Mouse (Mus musculus) T-helper 17 cell (primary cell): Measurements from ENCODE around the gene Ghitm.

Source experiments
- in situ Hi-C, 2 experiments: fragments of 300-600 bp; cut with MboI, MseI; formaldehyde crosslinking; loops; 1 replicate in 1 of 2; 2 replicates in 1 of 2; pipeline ENCODE4 v1.15.1; 2025; ENCODE audit warnings: high pct_unique_total_duplicates in 2 of 2

The Ghitm gene

DNA sequence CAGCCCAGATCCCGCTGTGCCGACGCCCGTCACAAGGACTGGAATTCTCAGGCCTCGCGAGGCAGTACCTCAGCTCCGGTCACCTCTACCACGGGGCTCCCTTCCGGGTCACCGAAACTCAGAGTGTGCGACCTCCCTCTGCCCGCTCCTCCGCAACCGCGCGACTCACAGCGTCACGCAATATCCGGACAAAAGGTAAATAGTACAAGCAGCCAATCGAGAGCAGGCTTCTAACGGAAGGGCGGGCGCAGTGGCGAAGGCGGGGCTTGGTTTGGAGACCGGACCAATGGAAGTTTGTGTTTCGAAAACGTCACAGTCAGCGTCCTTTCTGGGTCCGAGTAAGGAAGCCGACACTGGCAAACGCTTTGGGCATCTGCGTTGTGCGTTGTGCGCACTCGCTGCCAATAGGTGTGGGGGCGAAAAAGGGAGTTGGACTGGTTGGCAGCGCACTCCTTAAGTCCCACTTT lies at the start of gene Ghitm:
TSS of gene Ghitm (minus strand) at position 146 of the 467 bp plus-strand sequence.
- in situ Hi-C loops: loop anchor here in 1 of 2 experiments (10.0 kb wide), 1 partner anchor 180 kb away; no protein-coding TSS in a partner anchor

- in situ Hi-C loops: no loop called here
Observed at GRCm38 (mm10) chr14:37184871-37185270, 49.8 kb upstream of the Ghitm start.

- in situ Hi-C loops: no loop called here
Observed at GRCm38 (mm10) chr14:37174484-37174883, 39.4 kb upstream of the Ghitm start.

GRCm38 (mm10) chr14:37165266-37165926 lies 30.3 kb upstream of the Ghitm start:
- in situ Hi-C loops: no loop called here

- in situ Hi-C loops: no loop called here
Observed at GRCm38 (mm10) chr14:37164392-37165032, 29.4 kb upstream of the Ghitm start.

DNA sequence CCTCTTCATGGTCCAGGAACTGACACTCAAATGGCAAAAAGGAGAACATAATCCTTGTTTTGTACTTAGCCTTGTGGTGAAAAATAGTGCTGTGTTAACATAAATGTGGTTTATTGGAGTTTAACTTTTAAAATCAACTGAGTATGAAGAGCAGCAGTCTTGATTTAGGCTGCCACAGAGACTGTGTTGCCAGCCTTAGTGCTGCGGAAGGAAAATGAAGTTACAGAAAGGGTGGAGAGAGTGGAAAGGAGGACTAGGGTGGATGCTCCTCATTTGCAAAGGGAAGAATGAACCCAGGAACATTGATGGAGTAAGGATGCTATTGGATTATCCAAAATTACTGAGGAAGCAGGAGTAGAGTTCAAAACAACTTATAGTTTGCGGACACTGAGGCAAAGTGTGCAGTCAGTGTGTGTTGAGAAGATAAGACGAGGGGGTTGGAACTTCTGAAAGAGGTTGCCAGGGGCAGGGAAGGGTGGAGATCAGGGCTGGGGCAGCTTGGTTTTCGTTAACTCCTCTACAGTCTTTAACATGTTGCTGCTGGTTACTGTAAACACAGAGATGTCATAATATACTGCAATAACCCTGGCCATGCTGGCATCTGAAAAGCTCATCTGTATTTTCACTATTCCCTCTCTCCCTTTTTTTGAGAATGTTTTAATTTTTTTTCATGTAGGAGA lies 28.3 kb upstream of the Ghitm start:
- in situ Hi-C loops: no loop called here

DNA sequence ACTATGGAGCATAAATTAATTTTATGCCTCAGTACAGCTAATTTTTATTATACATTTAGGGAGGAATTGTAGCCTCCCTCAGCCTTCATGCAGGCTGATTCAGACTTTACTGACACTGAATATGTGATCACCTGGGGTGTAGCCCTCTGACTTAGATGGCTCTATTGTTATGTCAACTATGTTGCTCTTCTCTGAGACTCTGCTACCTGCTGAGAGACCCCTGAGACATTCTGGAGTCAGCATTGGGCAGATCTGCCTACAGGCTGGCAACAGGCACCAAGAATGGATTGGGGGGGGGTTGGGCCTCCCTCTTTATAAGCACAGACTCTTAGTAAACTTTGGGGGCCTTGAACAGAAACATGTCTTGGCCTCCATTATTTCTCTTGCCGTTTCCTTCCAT lies 19.3 kb upstream of the Ghitm start:
- in situ Hi-C loops: no loop called here

DNA sequence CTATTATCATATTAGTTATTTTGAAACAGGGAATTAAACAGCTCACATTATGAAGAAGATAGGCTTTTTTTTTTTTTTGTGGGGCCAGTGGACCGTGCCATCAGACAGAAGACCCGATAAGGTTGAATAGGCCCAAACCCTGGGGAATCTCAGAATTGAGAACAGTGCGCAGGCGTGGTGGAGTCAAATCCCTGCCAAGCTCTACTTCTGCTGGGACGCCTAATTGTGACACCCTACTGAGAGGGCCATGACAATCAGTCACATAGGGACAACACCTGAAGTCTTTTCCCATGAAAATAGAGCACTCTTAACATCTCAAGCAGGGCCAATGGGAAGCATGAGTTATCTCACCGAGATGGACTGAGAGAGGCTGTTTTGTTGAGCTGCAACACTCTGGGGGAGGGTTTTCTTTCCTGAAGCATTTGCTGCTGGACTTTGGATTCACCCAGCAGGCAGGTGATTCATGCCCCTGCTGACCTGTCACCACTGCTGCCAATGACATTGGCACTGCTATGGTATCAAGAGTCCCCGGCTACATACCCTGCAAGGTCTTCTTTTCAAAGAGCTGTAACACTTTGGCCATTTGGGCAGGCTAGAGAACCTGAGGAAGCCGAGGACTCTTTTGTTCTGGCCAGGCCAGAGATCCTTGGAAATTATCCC lies 4.1 kb upstream of the Ghitm start:
- in situ Hi-C loops: loop anchor here in 1 of 2 experiments (10.0 kb wide), 1 partner anchor 184 kb away; no protein-coding TSS in a partner anchor

GRCm38 (mm10) chr14:37137596-37137995 lies 2.5 kb upstream of the Ghitm start:
- in situ Hi-C loops: loop anchor here in 1 of 2 experiments (10.0 kb wide), 1 partner anchor 183 kb away; no protein-coding TSS in a partner anchor

DNA sequence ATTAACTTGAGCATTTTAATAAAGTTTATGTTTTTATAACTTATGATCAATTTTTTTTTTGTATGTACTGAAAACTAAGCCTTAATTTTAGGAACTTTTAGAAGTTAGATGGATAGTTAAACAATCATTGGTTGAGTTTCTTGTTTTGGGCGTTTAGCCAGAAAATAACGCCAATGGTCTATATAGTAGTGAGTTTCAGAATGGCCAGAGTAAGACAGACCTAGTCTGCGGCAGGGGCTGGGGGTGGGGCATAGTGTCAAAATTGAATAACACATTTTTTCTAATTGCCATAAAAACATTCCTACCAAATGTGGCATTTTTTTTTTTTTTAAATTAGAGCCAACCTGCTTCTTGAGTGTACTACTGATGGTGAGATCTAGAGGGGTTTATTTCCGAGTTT lies 1.0 kb upstream of the Ghitm start:
- in situ Hi-C loops: loop anchor here in 1 of 2 experiments (10.0 kb wide), 1 partner anchor 181 kb away; no protein-coding TSS in a partner anchor

DNA sequence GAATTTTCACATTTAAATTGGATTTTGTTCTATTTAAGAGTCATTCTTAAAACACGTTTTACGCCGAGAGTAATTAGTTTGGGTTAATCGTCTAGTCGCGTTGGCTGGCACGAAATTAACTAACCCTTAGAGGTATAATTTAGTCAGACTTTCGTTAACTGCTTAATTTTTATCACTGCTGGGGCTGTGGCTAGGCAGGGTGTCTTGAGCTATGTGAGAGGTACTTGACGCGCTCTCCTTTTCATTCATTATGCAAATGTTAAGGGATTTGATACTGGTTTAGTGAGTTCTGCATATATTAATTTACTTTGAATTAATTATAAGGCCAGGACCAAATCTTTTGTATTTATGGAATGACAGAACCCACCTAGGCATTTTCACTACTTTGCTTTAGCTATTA lies 599 bp upstream of the Ghitm start:
- in situ Hi-C loops: loop anchor here in 1 of 2 experiments (10.0 kb wide), 1 partner anchor 181 kb away; no protein-coding TSS in a partner anchor

DNA sequence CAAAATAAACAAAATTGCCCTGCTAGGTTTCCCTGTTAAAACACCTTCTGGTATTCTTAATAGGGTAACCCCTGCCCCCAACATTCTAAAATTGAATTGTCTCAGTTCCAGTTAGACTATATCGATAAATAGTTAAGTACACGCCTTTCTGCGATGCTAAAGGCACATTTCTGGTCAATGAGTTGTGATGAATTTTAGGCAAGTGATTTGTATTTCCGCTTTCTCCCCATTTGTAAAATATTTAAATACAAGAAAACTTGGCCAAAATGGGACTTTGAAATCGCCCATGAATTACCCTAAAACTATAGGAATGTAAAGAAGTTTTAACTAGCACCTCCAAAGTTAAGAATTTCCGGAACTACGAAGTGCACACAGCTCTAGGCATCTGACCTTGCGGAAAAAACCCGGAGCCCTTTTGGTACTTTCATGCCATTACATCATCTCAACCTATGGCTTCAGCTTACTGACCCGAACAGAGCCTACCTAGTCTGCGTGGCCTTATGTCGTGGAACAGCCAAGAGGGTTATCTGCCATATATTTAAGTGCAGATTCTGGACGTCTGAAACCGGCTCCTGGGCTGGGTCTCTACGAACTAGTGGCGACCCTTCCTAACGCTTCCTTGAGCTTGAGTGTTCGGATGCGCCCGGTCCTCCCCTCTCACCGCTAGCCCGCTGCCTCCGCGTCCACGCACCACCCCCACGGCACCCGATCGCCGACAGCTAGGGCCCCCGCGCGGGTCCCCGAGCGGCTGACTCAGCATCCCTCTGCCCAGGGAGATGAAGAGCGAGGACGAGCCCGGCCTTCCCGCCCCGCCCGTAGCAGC lies 557 bp downstream of the Ghitm start:
- in situ Hi-C loops: loop anchor here in 1 of 2 experiments (10.0 kb wide), 1 partner anchor 180 kb away; no protein-coding TSS in a partner anchor

- in situ Hi-C loops: loop anchor here (5.0 to 10.0 kb wide), 3 partner anchors 143 to 265 kb away; no protein-coding TSS in a partner anchor
Observed at GRCm38 (mm10) chr14:37127652-37128051, 7.4 kb downstream of the Ghitm start.

DNA sequence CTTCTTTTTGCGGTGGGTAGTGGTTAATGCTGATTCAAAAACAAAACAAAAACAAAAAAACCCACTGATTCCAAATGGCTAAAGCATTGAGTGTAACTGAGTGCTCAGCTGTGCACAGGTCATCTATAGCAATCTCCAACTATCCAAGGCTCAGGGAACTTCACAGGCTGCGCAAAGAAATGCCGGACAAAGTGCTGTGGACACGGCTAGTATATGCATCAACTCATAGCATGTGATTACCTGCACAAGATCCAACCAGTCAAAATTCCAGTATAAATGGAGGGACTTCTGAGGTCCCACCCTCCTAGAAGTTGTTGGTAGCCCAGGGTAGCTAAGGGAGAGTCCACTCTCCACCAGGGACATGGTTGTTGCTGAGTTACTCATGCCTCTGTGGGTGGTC lies 15.8 kb downstream of the Ghitm start:
- in situ Hi-C loops: no loop called here

DNA sequence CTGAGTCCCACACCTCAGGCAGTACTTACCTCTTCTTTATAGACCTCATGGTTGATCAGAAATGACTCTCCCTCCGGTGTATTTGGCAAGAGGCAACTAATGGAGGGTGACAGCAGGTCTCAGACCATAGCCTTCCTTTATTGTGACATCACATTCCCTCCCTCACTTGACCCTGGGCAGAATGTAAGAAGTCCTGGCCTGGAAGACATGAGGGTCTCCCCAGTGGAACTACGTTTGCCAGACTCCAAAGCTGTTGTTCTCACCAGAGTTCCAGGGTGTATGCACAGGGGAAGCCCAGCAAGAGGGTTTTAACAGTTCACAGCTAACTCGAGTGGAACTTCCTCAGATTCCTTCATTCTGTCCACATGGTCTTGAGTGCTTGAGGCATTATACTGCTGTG lies 21.1 kb downstream of the Ghitm start, which contains the start of gene 2610528A11Rik:
TSS of gene 2610528A11Rik (minus strand) at position 101 of the 400 bp plus-strand sequence.
- in situ Hi-C loops: no loop called here

DNA sequence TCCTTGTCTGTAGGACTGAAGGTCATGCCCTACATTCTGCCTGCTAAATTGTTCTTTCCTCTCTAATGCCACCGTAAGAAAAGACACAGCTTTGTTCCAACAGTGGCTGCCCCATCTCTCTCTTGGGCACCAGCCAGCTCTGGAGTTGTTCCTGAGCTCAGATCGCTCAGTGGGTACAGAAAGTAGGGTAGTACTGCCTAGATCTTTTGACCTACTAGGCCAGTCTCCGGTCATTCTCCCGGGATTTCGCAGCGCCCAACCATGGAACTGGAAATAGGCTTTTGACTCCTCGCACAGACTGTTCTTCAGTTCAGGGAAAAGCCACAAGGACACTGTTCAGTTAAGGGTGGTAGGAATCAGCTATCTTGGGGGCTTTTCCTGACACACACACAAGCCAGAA lies 22.1 kb downstream of the Ghitm start:
- in situ Hi-C loops: no loop called here

- in situ Hi-C loops: no loop called here
Observed at GRCm38 (mm10) chr14:37111371-37111770, 23.7 kb downstream of the Ghitm start.

GRCm38 (mm10) chr14:37110456-37110855 lies 24.6 kb downstream of the Ghitm start:
- in situ Hi-C loops: no loop called here

GRCm38 (mm10) chr14:37109975-37110374 lies 25.1 kb downstream of the Ghitm start:
- in situ Hi-C loops: no loop called here

DNA sequence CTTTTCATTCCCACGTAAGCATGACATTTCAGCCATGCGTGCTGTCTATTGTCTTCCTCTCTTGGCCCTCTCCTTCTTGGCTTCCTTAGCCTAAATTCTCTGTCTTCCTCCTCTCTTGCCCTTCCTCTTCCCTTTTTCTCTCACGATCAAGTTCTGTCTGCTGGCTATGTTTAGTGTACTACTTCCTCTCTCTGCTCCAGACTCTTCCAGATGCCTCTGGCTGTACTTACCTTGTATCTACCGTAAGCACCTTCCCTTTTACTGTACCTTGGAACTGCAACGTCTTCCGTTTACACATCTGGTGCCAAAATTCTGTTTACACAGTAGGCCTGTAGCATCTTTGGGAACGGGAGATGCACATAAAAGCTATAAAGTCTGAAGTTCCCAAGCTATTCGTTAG lies 25.6 kb downstream of the Ghitm start:
- in situ Hi-C loops: no loop called here
